Mouse (Mus musculus) heart, embryonic 11.5 days (tissue): Measurements from ENCODE around the gene Pnma1. TPM values are rescaled to one million over a fixed set of nuclear protein-coding genes. Genes with fewer than 3 reads are reported as not detected.

Experiments used
- ATAC-seq: fragments of 200-750 bp; cut with Nextera tagmentation; replicated peaks from 2 replicates; pipeline ENCODE4 v1.8.0; 2017; ENCODE audit warnings: moderate library complexity; ENCODE audit not compliant: insufficient number of reproducible peaks, low FRiP score, low TSS enrichment
- H3K27ac ChIP-seq: fragments of 300-500 bp; sonication (generic); 2 replicates; pipeline ENCODE4 v1.5.1; 2014; ENCODE audit warnings: mild to moderate bottlenecking, low read depth, low read length
- H3K27me3 ChIP-seq: fragments of 300-500 bp; sonication (generic); 2 replicates; pipeline ENCODE4 v1.6.1; 2014; ENCODE audit warnings: mild to moderate bottlenecking, low read length, mixed read lengths; ENCODE audit not compliant: control insufficient read depth, insufficient read depth
- H3K36me3 ChIP-seq: fragments of 300-500 bp; sonication (generic); 2 replicates; pipeline ENCODE4 v1.6.1; 2014; ENCODE audit warnings: mild to moderate bottlenecking, low read length, moderate library complexity, mixed read lengths; ENCODE audit not compliant: control insufficient read depth, insufficient read depth
- H3K4me1 ChIP-seq: fragments of 300-500 bp; sonication (generic); 2 replicates; pipeline ENCODE4 v1.6.1; 2014; ENCODE audit warnings: low read length; ENCODE audit not compliant: control insufficient read depth, insufficient read depth
- H3K4me2 ChIP-seq: fragments of 300-500 bp; sonication (generic); 2 replicates; pipeline ENCODE4 v1.6.1; 2014; ENCODE audit warnings: mild to moderate bottlenecking, moderate library complexity
- H3K4me3 ChIP-seq: fragments of 300-500 bp; sonication (generic); 2 replicates; pipeline ENCODE4 v1.5.1; 2014; ENCODE audit warnings: low read depth, low read length
- H3K9ac ChIP-seq: fragments of 300-500 bp; sonication (generic); 2 replicates; pipeline ENCODE4 v1.6.1; 2014; ENCODE audit warnings: mild to moderate bottlenecking, low read depth, low read length, moderate library complexity
- H3K9me3 ChIP-seq: fragments of 300-500 bp; sonication (generic); replicated peaks from 2 replicates; pipeline ENCODE4 v1.6.1; 2016; ENCODE audit warnings: low read length; ENCODE audit not compliant: control insufficient read depth
- WGBS: fragments of 180-500 bp; shearing (Covaris S2); extraction: QIAGEN DNeasy Blood & Tissue Kit; methylation state at CpG from one replicate; pipeline ENCODE4 v1.1.7; 2014; ENCODE audit not compliant: insufficient replicate concordance; 5-methylcytosine and 5-hydroxymethylcytosine counted together
- polyA plus RNA-seq: library from polyadenylated mRNA; unstranded; fragments of >200 nt; fragmentation: Nextera tagmentation; extraction: Ambion mirVana; gene quantifications from 2 replicates; pipeline ENCODE4 v1.2.1, GENCODE M21; 2014

Pnma1 gene
- polyA plus RNA-seq, 1 experiment from 2014 or later = 0.50 TPM

- peaks cover 75% of the 10 kb centered on the region for H3K4me1 ChIP-seq
- ATAC-seq = no peak
- H3K9me3 ChIP-seq = no peaks in the 10 kb centered on the region
- peak overlapping the region; percentile 100 for H3K4me2 ChIP-seq
- no peak overlapping the region for H3K27ac ChIP-seq
- 66% methylated on average over 7 of the region's 7 CpGs for WGBS
- H3K27me3 ChIP-seq = no peaks in the 10 kb centered on the region
- H3K9ac ChIP-seq = 0 out of 2 replicates have a peak overlapping the region, but pooled peaks have one; percentile 22
- H3K36me3 ChIP-seq = no peaks in the 10 kb centered on the region
- H3K4me3 ChIP-seq = no peak overlapping the region
These were observed 42.9 kb upstream of the Pnma1 start for GRCm38 (mm10) chr12:84191190-84191589.

- no peaks in the 10 kb centered on the region for H3K36me3 ChIP-seq
- no peaks in the 10 kb centered on the region for H3K9me3 ChIP-seq
- H3K4me2 ChIP-seq = peak overlapping the region; percentile 39
- no peak overlapping the region; the same call in 1 of the 2 replicates for H3K27ac ChIP-seq
- no peak for ATAC-seq
- H3K4me1 ChIP-seq = peaks cover 72% of the 10 kb centered on the region
- H3K27me3 ChIP-seq = no peaks in the 10 kb centered on the region
- 29% methylated on average over 13 of the region's 15 CpGs for WGBS
- H3K4me3 ChIP-seq = no peak overlapping the region
- no peak overlapping the region for H3K9ac ChIP-seq
These were observed 42.0 kb upstream of the Pnma1 start for GRCm38 (mm10) chr12:84190151-84190820.

GRCm38 (mm10) chr12:84188881-84189444 lies 40.7 kb upstream of the Pnma1 start:
- H3K4me2 ChIP-seq = no peak overlapping the region
- H3K36me3 ChIP-seq = no peaks in the 10 kb centered on the region
- no peak overlapping the region for H3K27ac ChIP-seq
- H3K27me3 ChIP-seq = no peaks in the 10 kb centered on the region
- no peak overlapping the region for H3K9ac ChIP-seq
- 64% methylated on average over 14 of the region's 14 CpGs for WGBS
- no peak overlapping the region for H3K4me3 ChIP-seq
- no peak for ATAC-seq
- no peaks in the 10 kb centered on the region for H3K9me3 ChIP-seq
- peaks cover 68% of the 10 kb centered on the region for H3K4me1 ChIP-seq

- Histone ChIP-seq H3K27ac (peak overlapping the region; percentile 29; the same call in 1 of the 2 replicates), H3K9me3 (no peaks in the 10 kb centered on the region), H3K27me3 (no peaks in the 10 kb centered on the region), H3K9ac (peak overlapping the region; percentile 43; the same call in 1 of the 2 replicates), H3K4me2 (peak overlapping the region; percentile 19), H3K36me3 (no peaks in the 10 kb centered on the region), H3K4me3 (no peak overlapping the region), H3K4me1 (peaks cover 68% of the 10 kb centered on the region)
- ATAC-seq = no peak
- 64% methylated on average over 15 of the region's 15 CpGs for WGBS
These were observed 39.7 kb upstream of the Pnma1 start for GRCm38 (mm10) chr12:84187752-84188601.

GRCm38 (mm10) chr12:84186950-84187349 lies 38.7 kb upstream of the Pnma1 start:
- H3K4me2 ChIP-seq = no peak overlapping the region
- H3K27ac ChIP-seq = no peak overlapping the region
- H3K9ac ChIP-seq = no peak overlapping the region
- WGBS = 70% methylated on average over 5 of the region's 5 CpGs
- H3K4me3 ChIP-seq = no peak overlapping the region
- H3K36me3 ChIP-seq = no peaks in the 10 kb centered on the region
- no peak for ATAC-seq
- H3K4me1 ChIP-seq = peaks cover 62% of the 10 kb centered on the region
- H3K27me3 ChIP-seq = no peaks in the 10 kb centered on the region
- H3K9me3 ChIP-seq = no peaks in the 10 kb centered on the region

- no peaks in the 10 kb centered on the region for H3K27me3 ChIP-seq
- 83% methylated on average over 3 of the region's 3 CpGs for WGBS
- no peak for ATAC-seq
- H3K36me3 ChIP-seq = no peaks in the 10 kb centered on the region
- no peak overlapping the region for H3K4me2 ChIP-seq
- no peak overlapping the region for H3K9ac ChIP-seq
- no peak overlapping the region for H3K4me3 ChIP-seq
- peaks cover 62% of the 10 kb centered on the region for H3K4me1 ChIP-seq
- no peaks in the 10 kb centered on the region for H3K9me3 ChIP-seq
- no peak overlapping the region for H3K27ac ChIP-seq
These were observed 38.2 kb upstream of the Pnma1 start for GRCm38 (mm10) chr12:84186536-84186935.

- Histone ChIP-seq H3K4me2 (no peak overlapping the region), H3K4me1 (peaks cover 66% of the 10 kb centered on the region), H3K27me3 (no peaks in the 10 kb centered on the region), H3K27ac (no peak overlapping the region), H3K4me3 (no peak overlapping the region), H3K9me3 (no peaks in the 10 kb centered on the region), H3K36me3 (no peaks in the 10 kb centered on the region), H3K9ac (no peak overlapping the region)
- no peak for ATAC-seq
- 57% methylated on average over 6 of the region's 6 CpGs for WGBS
These were observed 37.3 kb upstream of the Pnma1 start for GRCm38 (mm10) chr12:84185547-84185946.

GRCm38 (mm10) chr12:84184979-84185378 lies 36.7 kb upstream of the Pnma1 start:
- WGBS = 72% methylated on average over 5 of the region's 5 CpGs
- no peak overlapping the region for H3K27ac ChIP-seq
- peaks cover 66% of the 10 kb centered on the region for H3K4me1 ChIP-seq
- H3K4me3 ChIP-seq = no peak overlapping the region
- H3K9me3 ChIP-seq = no peaks in the 10 kb centered on the region
- no peaks in the 10 kb centered on the region for H3K27me3 ChIP-seq
- no peak overlapping the region for H3K9ac ChIP-seq
- no peak overlapping the region for H3K4me2 ChIP-seq
- H3K36me3 ChIP-seq = no peaks in the 10 kb centered on the region
- ATAC-seq = no peak
